In the genomic region with DNA sequence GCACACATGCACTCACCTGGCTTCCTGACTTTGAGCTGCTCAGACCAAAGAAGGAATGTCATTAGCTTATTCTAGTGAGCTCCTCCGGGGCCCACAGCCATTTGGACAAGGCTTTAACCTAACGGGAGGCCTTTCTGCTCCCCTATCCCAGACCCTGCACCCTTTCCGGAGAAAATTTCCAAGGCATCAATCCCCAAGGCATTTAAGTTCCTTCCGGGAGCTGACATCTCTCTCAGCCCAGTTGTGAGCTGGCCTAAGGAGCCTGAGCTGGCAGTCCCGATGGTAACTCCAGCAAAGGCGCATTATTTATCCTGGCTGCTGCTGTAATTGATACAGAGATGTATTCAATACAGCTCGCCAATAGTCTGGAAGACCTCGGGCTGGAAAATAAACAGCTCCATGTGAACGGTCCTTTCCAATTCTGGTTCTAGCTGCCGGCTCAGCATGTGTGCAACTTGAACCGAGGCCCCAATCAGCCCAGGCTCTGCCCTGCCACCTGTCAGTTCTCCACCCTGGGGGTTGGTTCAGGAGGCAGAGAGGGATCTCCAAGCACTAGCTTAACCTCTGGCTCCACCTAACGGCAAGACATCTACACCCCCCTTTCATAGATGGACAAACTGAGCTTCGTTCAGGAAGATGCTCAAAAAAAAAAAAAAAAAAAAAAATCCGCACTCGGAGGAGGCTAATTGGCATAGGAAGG, we compare ENCODE assay signal across 8 mouse cellular contexts. TPM values are rescaled to one million over a fixed set of nuclear protein-coding genes. Genes with fewer than 3 reads are reported as not detected.
DNase-seq lines count a peak whose midpoint lies in the region; ATAC-seq and TF ChIP-seq lines count a peak whose summit lies in the region.

No protein-coding gene starts in this region.

- WGBS in embryonic facial prominence, embryonic 12.5 days: 8% methylated on average over 15 of the region's 15 CpGs
- WGBS in heart, embryonic 12.5 days: 25% methylated on average over 15 of the region's 15 CpGs
- 18% methylated on average over 15 of the region's 15 CpGs for WGBS in kidney, postnatal 0 days
- 19% methylated on average over 15 of the region's 15 CpGs for WGBS in liver, embryonic 16.5 days (ENCODE audit: insufficient replicate concordance)
- WGBS in neural tube, embryonic 12.5 days: 15% methylated on average over 15 of the region's 15 CpGs

- peak; percentile 63 to 64 for DNase-seq in B cell, adult 2 months
- no peak for DNase-seq in kidney, postnatal 0 days (ENCODE audit: low spot score)
- DNase-seq in thymus, postnatal 36 days: peak; percentile 33 to 42

- H3K36me3 ChIP-seq in embryonic facial prominence, embryonic 12.5 days: no peaks in the 10 kb centered on the region
- H3K36me3 ChIP-seq in heart, embryonic 12.5 days: no peaks in the 10 kb centered on the region
- no peaks in the 10 kb centered on the region for H3K36me3 ChIP-seq in kidney, postnatal 0 days (ENCODE audit: insufficient read depth, low read length)
- no peaks in the 10 kb centered on the region for H3K36me3 ChIP-seq in liver, embryonic 16.5 days (ENCODE audit: control insufficient read depth, insufficient read depth)
- H3K36me3 ChIP-seq in neural tube, embryonic 12.5 days: no peaks in the 10 kb centered on the region

- peak overlapping the region; percentile 85 for H3K4me2 ChIP-seq in embryonic facial prominence, embryonic 12.5 days (replicated peaks)
- H3K4me2 ChIP-seq in heart, embryonic 12.5 days: peak overlapping the region; percentile 99
- peak overlapping the region; percentile 88 for H3K4me2 ChIP-seq in kidney, postnatal 0 days (ENCODE audit: low read length)
- peak overlapping the region; percentile 97 for H3K4me2 ChIP-seq in liver, embryonic 16.5 days (ENCODE audit: low read depth, low read length)
- peak overlapping the region; percentile 78 for H3K4me2 ChIP-seq in neural tube, embryonic 12.5 days (replicated peaks)

- H3K9ac ChIP-seq in embryonic facial prominence, embryonic 12.5 days: peak overlapping the region; percentile 89
- peak overlapping the region; percentile 91 for H3K9ac ChIP-seq in heart, embryonic 12.5 days
- H3K9ac ChIP-seq in kidney, postnatal 0 days (ENCODE audit: low read depth, low read length): no peak overlapping the region; the same call in 1 of the 2 replicates
- H3K9ac ChIP-seq in liver, embryonic 16.5 days (ENCODE audit: low read depth, low read length): peak overlapping the region; percentile 89
- H3K9ac ChIP-seq in neural tube, embryonic 12.5 days: peak overlapping the region; percentile 56

- H3K27ac ChIP-seq in embryonic facial prominence, embryonic 12.5 days: peak overlapping the region; percentile 69
- peak overlapping the region; percentile 78 for H3K27ac ChIP-seq in heart, embryonic 12.5 days (ENCODE audit: poor library complexity, severe bottlenecking)
- peak overlapping the region; percentile 6; the same call in 1 of the 2 replicates for H3K27ac ChIP-seq in kidney, postnatal 0 days
- peak overlapping the region; percentile 95 for H3K27ac ChIP-seq in liver, embryonic 16.5 days (ENCODE audit: low read length)
- peak overlapping the region; percentile 38; the same call in 1 of the 2 replicates for H3K27ac ChIP-seq in neural tube, embryonic 12.5 days

- ATAC-seq in activated CD4-positive, CD25-positive, alpha-beta regulatory T cell, adult 4 months: peak; percentile 46
- ATAC-seq in embryonic facial prominence, embryonic 12.5 days (ENCODE audit: insufficient number of reproducible peaks, insufficient read depth, low FRiP score, low TSS enrichment): no peak
- peak; percentile 78 for ATAC-seq in heart, embryonic 12.5 days (ENCODE audit: insufficient number of reproducible peaks, low FRiP score)
- no peak for ATAC-seq in kidney, postnatal 0 days (replicated peaks; ENCODE audit: low FRiP score, low read depth)
- peak; percentile 78 for ATAC-seq in liver, embryonic 16.5 days (ENCODE audit: low read depth)
- ATAC-seq in neural tube, embryonic 12.5 days (ENCODE audit: low FRiP score, low read depth): no peak

- H3K4me3 ChIP-seq in embryonic facial prominence, embryonic 12.5 days: peak overlapping the region; percentile 79
- H3K4me3 ChIP-seq in heart, embryonic 12.5 days: peak overlapping the region; percentile 90
- peak overlapping the region; percentile 62 for H3K4me3 ChIP-seq in kidney, postnatal 0 days (replicated peaks; ENCODE audit: low read depth, low read length)
- H3K4me3 ChIP-seq in liver, embryonic 16.5 days (ENCODE audit: low read depth, low read length): peak overlapping the region; percentile 78
- peak overlapping the region; percentile 77 for H3K4me3 ChIP-seq in neural tube, embryonic 12.5 days

- no peaks in the 10 kb centered on the region for H3K9me3 ChIP-seq in embryonic facial prominence, embryonic 12.5 days
- no peaks in the 10 kb centered on the region for H3K9me3 ChIP-seq in heart, embryonic 12.5 days (replicated peaks)
- H3K9me3 ChIP-seq in kidney, postnatal 0 days (replicated peaks; ENCODE audit: low read length): no peaks in the 10 kb centered on the region
- H3K9me3 ChIP-seq in liver, embryonic 16.5 days (replicated peaks; ENCODE audit: control insufficient read depth, low read length): no peaks in the 10 kb centered on the region
- no peaks in the 10 kb centered on the region for H3K9me3 ChIP-seq in neural tube, embryonic 12.5 days

- peaks cover 45% of the 10 kb centered on the region for H3K4me1 ChIP-seq in embryonic facial prominence, embryonic 12.5 days
- H3K4me1 ChIP-seq in heart, embryonic 12.5 days (replicated peaks): peaks cover 49% of the 10 kb centered on the region
- H3K4me1 ChIP-seq in kidney, postnatal 0 days (replicated peaks; ENCODE audit: insufficient read depth, low read length): peaks cover 22% of the 10 kb centered on the region
- peaks cover 36% of the 10 kb centered on the region for H3K4me1 ChIP-seq in liver, embryonic 16.5 days (ENCODE audit: control insufficient read depth, low read depth, low read length)
- H3K4me1 ChIP-seq in neural tube, embryonic 12.5 days: peaks cover 49% of the 10 kb centered on the region

- no peaks in the 10 kb centered on the region for H3K27me3 ChIP-seq in embryonic facial prominence, embryonic 12.5 days
- no peaks in the 10 kb centered on the region for H3K27me3 ChIP-seq in heart, embryonic 12.5 days (replicated peaks)
- H3K27me3 ChIP-seq in kidney, postnatal 0 days (ENCODE audit: insufficient read depth, low read length): no peaks in the 10 kb centered on the region
- peaks cover 12% of the 10 kb centered on the region for H3K27me3 ChIP-seq in liver, embryonic 16.5 days (ENCODE audit: control insufficient read depth, insufficient read depth, low read depth, low read length)
- no peaks in the 10 kb centered on the region for H3K27me3 ChIP-seq in neural tube, embryonic 12.5 days (replicated peaks)

- TF ChIP-seq CTCF in kidney, postnatal 0 days (IDR thresholded peaks at IDR 0.05; ENCODE audit: low read depth): peak; percentile 51; the same call in 1 of the 2 replicates

RNA-seq across cellular contexts. Expression of a gene that starts 1.0 kb away (rescaled TPM):
- polyA plus RNA-seq in activated CD4-positive, CD25-positive, alpha-beta regulatory T cell, adult 4 months (2017; shearing (Covaris generic)): 1 to 10 TPM in 1 of 2 experiments, under 1 TPM in 1; 0.54 to 1.6 TPM
- polyA plus RNA-seq in embryonic facial prominence, embryonic 12.5 days (2016; fragmentation: Nextera tagmentation; extraction: Ambion mirVana): 22.0 and 22.1 TPM in 2 replicates
- 51.1 and 52.9 TPM in 2 replicates for polyA plus RNA-seq in heart, embryonic 12.5 days (2016; fragmentation: Nextera tagmentation; extraction: Ambion mirVana)
- 4.3 and 4.5 TPM in 2 replicates for polyA plus RNA-seq in kidney, postnatal 0 days (2015; fragmentation: Nextera tagmentation; extraction: Ambion mirVana)
- 631 and 674 TPM in 2 replicates for polyA plus RNA-seq in liver, embryonic 16.5 days (2015; fragmentation: Nextera tagmentation; extraction: Ambion mirVana)
- polyA plus RNA-seq in neural tube, embryonic 12.5 days (2016; fragmentation: Nextera tagmentation; extraction: Ambion mirVana): 38.0 and 42.4 TPM in 2 replicates

RNA-seq across cellular contexts. Expression of a gene that starts 27.3 kb away (rescaled TPM):
- 1 to 10 TPM; 4.0 to 4.3 TPM for polyA plus RNA-seq in activated CD4-positive, CD25-positive, alpha-beta regulatory T cell, adult 4 months (2017; shearing (Covaris generic))
- 16.1 and 17.2 TPM in 2 replicates for polyA plus RNA-seq in embryonic facial prominence, embryonic 12.5 days (2016; fragmentation: Nextera tagmentation; extraction: Ambion mirVana)
- polyA plus RNA-seq in heart, embryonic 12.5 days (2016; fragmentation: Nextera tagmentation; extraction: Ambion mirVana): 13.6 and 14.2 TPM in 2 replicates
- polyA plus RNA-seq in kidney, postnatal 0 days (2015; fragmentation: Nextera tagmentation; extraction: Ambion mirVana): 12.5 and 13.9 TPM in 2 replicates
- 4.4 and 5.0 TPM in 2 replicates for polyA plus RNA-seq in liver, embryonic 16.5 days (2015; fragmentation: Nextera tagmentation; extraction: Ambion mirVana)
- 12.3 and 12.6 TPM in 2 replicates for polyA plus RNA-seq in neural tube, embryonic 12.5 days (2016; fragmentation: Nextera tagmentation; extraction: Ambion mirVana)

Comparison
In these comparisons a context has a peak if more than half of its experiments do, and no peak if none do; other contexts are left out.
1. ATAC-seq: peak in activated CD4-positive, CD25-positive, alpha-beta regulatory T cell, adult 4 months (single experiment), heart, embryonic 12.5 days (single experiment) and liver, embryonic 16.5 days (single experiment); none in embryonic facial prominence, embryonic 12.5 days (single experiment), kidney, postnatal 0 days (single experiment) and neural tube, embryonic 12.5 days (single experiment).
2. H3K27ac ChIP-seq: peak in every context shown above with its lines; median percentile 95 in liver, embryonic 16.5 days; 78 in heart, embryonic 12.5 days; 69 in embryonic facial prominence, embryonic 12.5 days; 38 in neural tube, embryonic 12.5 days; 6 in kidney, postnatal 0 days.
3. RNA of a gene that starts 1.0 kb away (polyA plus RNA-seq): 631 to 674 TPM in liver, embryonic 16.5 days; 51.1 to 52.9 TPM in heart, embryonic 12.5 days, 38.0 to 42.4 TPM in neural tube, embryonic 12.5 days, 22.0 to 22.1 TPM in embryonic facial prominence, embryonic 12.5 days, 4.3 to 4.5 TPM in kidney, postnatal 0 days and 0.54 to 1.6 TPM in activated CD4-positive, CD25-positive, alpha-beta regulatory T cell, adult 4 months; every median in the first group is over 10 times any median in the second.
4. Peak in every context shown above with its lines, with median percentiles within 50 percentile points of each other: H3K4me2 ChIP-seq and H3K4me3 ChIP-seq.